In genomic region chr6:70787524-70787923, GRCm38 (mm10) we compare ENCODE assay signal across 18 mouse cellular contexts. TPM values are rescaled to one million over a fixed set of nuclear protein-coding genes. Genes with fewer than 3 reads are reported as not detected.
DNase-seq lines count a peak whose midpoint lies in the region; ATAC-seq and TF ChIP-seq lines count a peak whose summit lies in the region.
"Had no signal": no experiment of that assay in that cellular context is flagged by ENCODE, and none has a peak within 500 bp of the region (broad histone marks: within the 10 kb centered on the region; RNA-seq: fewer than 3 reads in every experiment).

No protein-coding gene starts in this region.

- intact Hi-C loops in left cerebral cortex, postnatal 10 days (cut with DNase I): no loop called here

- H3K36me3 ChIP-seq in lung, embryonic 14.5 days (ENCODE audit: insufficient read depth): peaks cover 16% of the 10 kb centered on the region; the same call in 1 of the 2 replicates
- H3K36me3 ChIP-seq in liver, embryonic 16.5 days (ENCODE audit: control insufficient read depth, insufficient read depth): peaks cover 22% of the 10 kb centered on the region

- no peak overlapping the region for H3K4me2 ChIP-seq in lung, embryonic 14.5 days
- peak overlapping the region; percentile 24; the same call in 1 of the 2 replicates for H3K4me2 ChIP-seq in liver, embryonic 16.5 days (ENCODE audit: low read depth, low read length)
- H3K4me2 ChIP-seq: heart, embryonic 11.5 days; limb, embryonic 12.5 days; midbrain, embryonic 15.5 days had no signal

- no peak overlapping the region for H3K27ac ChIP-seq in lung, embryonic 14.5 days (ENCODE audit: low read depth)
- peak overlapping the region; percentile 40 for H3K27ac ChIP-seq in bone marrow macrophage, adult 2 months (ENCODE audit: insufficient read depth, low read depth, low read length)
- H3K27ac ChIP-seq in liver, embryonic 16.5 days (ENCODE audit: low read length): no peak overlapping the region
- H3K27ac ChIP-seq: limb, embryonic 12.5 days; midbrain, embryonic 15.5 days had no signal

- H3K9me3 ChIP-seq in lung, embryonic 14.5 days (ENCODE audit: low read depth, low read length): no peaks in the 10 kb centered on the region
- no peaks in the 10 kb centered on the region for H3K9me3 ChIP-seq in liver, embryonic 16.5 days (replicated peaks; ENCODE audit: control insufficient read depth, low read length)
- H3K9me3 ChIP-seq: limb, embryonic 12.5 days; midbrain, embryonic 15.5 days had no signal

- no peak for ATAC-seq in lung, embryonic 14.5 days (ENCODE audit: insufficient read depth)
- no peak for ATAC-seq in liver, embryonic 16.5 days (ENCODE audit: low read depth)
- ATAC-seq: forebrain, embryonic 16.5 days; hindbrain, embryonic 16.5 days; midbrain, embryonic 15.5 days had no signal

- no peaks in the 10 kb centered on the region; the same call in 1 of the 2 replicates for H3K4me1 ChIP-seq in lung, embryonic 14.5 days (ENCODE audit: insufficient read depth)
- H3K4me1 ChIP-seq in bone marrow macrophage, adult 2 months (ENCODE audit: control insufficient read depth, insufficient read depth, low read length): peaks cover 35% of the 10 kb centered on the region
- peaks cover 41% of the 10 kb centered on the region for H3K4me1 ChIP-seq in liver, embryonic 16.5 days (ENCODE audit: control insufficient read depth, low read depth, low read length)

- DNase-seq in lung, embryonic 14.5 days: peak; percentile 31
- no peak for DNase-seq in lung, postnatal 4 days
- DNase-seq in T-cell, adult 2 months (ENCODE audit: low spot score): no peak
- no peak for DNase-seq in spleen, postnatal 10 days (ENCODE audit: low spot score in 2 of 2)
- DNase-seq in left cerebral cortex, postnatal 10 days (ENCODE audit: extremely low spot score in 1 of 2, low spot score in 2 of 2): no peak
- DNase-seq: adrenal gland, postnatal 14 days; cerebellum, postnatal 10 days; embryo, embryonic 11 days; kidney, adult 2 months; kidney, postnatal 4 days; right cerebral cortex, adult 18-20 months had no signal

- WGBS in lung, embryonic 14.5 days: 37% methylated on average over 2 of the region's 2 CpGs
- 39% methylated on average over 2 of the region's 2 CpGs for WGBS in liver, embryonic 16.5 days (ENCODE audit: insufficient replicate concordance)

- H3K4me3 ChIP-seq in lung, embryonic 14.5 days (ENCODE audit: low read depth, low read length): no peak overlapping the region
- H3K4me3 ChIP-seq in bone marrow macrophage, adult 2 months (ENCODE audit: insufficient read depth, low read length): no peak overlapping the region
- H3K4me3 ChIP-seq in liver, embryonic 16.5 days (ENCODE audit: low read depth, low read length): no peak overlapping the region
- H3K4me3 ChIP-seq: limb, embryonic 12.5 days; midbrain, embryonic 15.5 days had no signal

- no peaks in the 10 kb centered on the region for H3K27me3 ChIP-seq in lung, embryonic 14.5 days (ENCODE audit: insufficient read depth, low read length)
- no peaks in the 10 kb centered on the region for H3K27me3 ChIP-seq in liver, embryonic 16.5 days (ENCODE audit: control insufficient read depth, insufficient read depth, low read depth, low read length)
- H3K27me3 ChIP-seq: limb, embryonic 12.5 days; midbrain, embryonic 15.5 days had no signal

- no peak overlapping the region for H3K9ac ChIP-seq in lung, embryonic 14.5 days
- H3K9ac ChIP-seq in liver, embryonic 16.5 days (ENCODE audit: low read depth, low read length): no peak overlapping the region
- H3K9ac ChIP-seq: limb, embryonic 12.5 days; midbrain, embryonic 15.5 days had no signal

- no peak for TF ChIP-seq POLR2A in bone marrow macrophage, adult 2 months (IDR thresholded peaks at IDR 0.05; ENCODE audit: borderline replicate concordance, low read depth, low read length)

- TF ChIP-seq CTCF in lung, embryonic 14.5 days (IDR thresholded peaks at IDR 0.05; ENCODE audit: low read depth): no peak
- no peak for TF ChIP-seq CTCF in bone marrow macrophage, adult 2 months (IDR thresholded peaks at IDR 0.05; ENCODE audit: low read depth, low read length)

RNA-seq across cellular contexts. Expression of gene Rpia, which starts 4.5 kb away (rescaled TPM):
- polyA plus RNA-seq in lung, embryonic 14.5 days (2014; fragmentation: Nextera tagmentation; extraction: Ambion mirVana): 2.5 and 3.4 TPM in 2 replicates
- 10.6 and 14.4 TPM in 2 replicates for polyA plus RNA-seq in bone marrow macrophage, adult 2 months (2012; ENCODE audit: insufficient read depth, insufficient read length, missing spikeins)
- polyA plus RNA-seq in liver, embryonic 16.5 days (2015; fragmentation: Nextera tagmentation; extraction: Ambion mirVana): 2.0 and 2.3 TPM in 2 replicates
- total RNA-seq in left cerebral cortex, postnatal 10 days (2021): 10 to 100 TPM; 10.5 to 12.8 TPM

RNA-seq across cellular contexts. Expression of gene Eif2ak3, which starts 56.8 kb away (rescaled TPM):
- 8.9 and 9.7 TPM in 2 replicates for polyA plus RNA-seq in lung, embryonic 14.5 days (2014; fragmentation: Nextera tagmentation; extraction: Ambion mirVana)
- 17.4 and 17.6 TPM in 2 replicates for polyA plus RNA-seq in bone marrow macrophage, adult 2 months (2012; ENCODE audit: insufficient read depth, insufficient read length, missing spikeins)
- polyA plus RNA-seq in liver, embryonic 16.5 days (2015; fragmentation: Nextera tagmentation; extraction: Ambion mirVana): 4.1 and 4.8 TPM in 2 replicates
- 10 to 100 TPM; 17.8 to 20.2 TPM for total RNA-seq in left cerebral cortex, postnatal 10 days (2021)
